Mouse (Mus musculus) neural tube, embryonic 13.5 days (tissue): Measurements from ENCODE around the gene Themis2. TPM values are rescaled to one million over a fixed set of nuclear protein-coding genes. Genes with fewer than 3 reads are reported as not detected.
"Not testable (repeated sequence)": the region's sequence is repeated elsewhere in the genome, so short reads cannot be mapped to it uniquely, and the experiment has no call there.

Experiments
- ATAC-seq: fragments of 200-750 bp; cut with Nextera tagmentation; 2 replicates; pipeline ENCODE4 v1.8.0; 2017; ENCODE audit warnings: low read depth, mild to moderate bottlenecking, moderate TSS enrichment, moderate library complexity
- H3K27ac ChIP-seq: fragments of 300-500 bp; sonication (generic); replicated peaks from 2 replicates; pipeline ENCODE4 v1.5.1; 2015; ENCODE audit warnings: moderate library complexity, mild to moderate bottlenecking, inconsistent platforms
- H3K27me3 ChIP-seq: fragments of 300-500 bp; sonication (generic); 2 replicates; pipeline ENCODE4 v1.6.1; 2015; ENCODE audit warnings: mild to moderate bottlenecking, inconsistent platforms
- H3K36me3 ChIP-seq: fragments of 300-500 bp; sonication (generic); 2 replicates; pipeline ENCODE4 v1.6.1; 2015; ENCODE audit warnings: mild to moderate bottlenecking, inconsistent platforms
- H3K4me1 ChIP-seq: fragments of 300-500 bp; sonication (generic); replicated peaks from 2 replicates; pipeline ENCODE4 v1.6.1; 2015; ENCODE audit warnings: inconsistent platforms
- H3K4me2 ChIP-seq: fragments of 300-500 bp; sonication (generic); 2 replicates; pipeline ENCODE4 v1.6.1; 2015; ENCODE audit warnings: inconsistent platforms, mild to moderate bottlenecking, moderate library complexity
- H3K4me3 ChIP-seq: fragments of 300-500 bp; sonication (generic); 2 replicates; pipeline ENCODE4 v1.5.1; 2015; ENCODE audit warnings: mild to moderate bottlenecking, inconsistent platforms
- H3K9ac ChIP-seq: fragments of 300-500 bp; sonication (generic); 2 replicates; pipeline ENCODE4 v1.6.1; 2015; ENCODE audit warnings: moderate library complexity, mild to moderate bottlenecking, inconsistent platforms
- H3K9me3 ChIP-seq: fragments of 300-500 bp; sonication (generic); 2 replicates; pipeline ENCODE4 v1.6.1; 2016; ENCODE audit warnings: inconsistent platforms
- WGBS: fragments of 180-500 bp; shearing (Covaris S2); methylation state at CpG from one replicate; pipeline ENCODE4 v1.1.7; 2015; 5-methylcytosine and 5-hydroxymethylcytosine counted together
- polyA plus RNA-seq: library from polyadenylated mRNA; unstranded; fragments of >200 nt; fragmentation: Nextera tagmentation; extraction: Ambion mirVana; gene quantifications from 2 replicates; pipeline ENCODE4 v1.2.1, GENCODE M21; 2015

Gene Themis2
- polyA plus RNA-seq, 1 experiment from 2014 or later = 0.47 TPM

DNA sequence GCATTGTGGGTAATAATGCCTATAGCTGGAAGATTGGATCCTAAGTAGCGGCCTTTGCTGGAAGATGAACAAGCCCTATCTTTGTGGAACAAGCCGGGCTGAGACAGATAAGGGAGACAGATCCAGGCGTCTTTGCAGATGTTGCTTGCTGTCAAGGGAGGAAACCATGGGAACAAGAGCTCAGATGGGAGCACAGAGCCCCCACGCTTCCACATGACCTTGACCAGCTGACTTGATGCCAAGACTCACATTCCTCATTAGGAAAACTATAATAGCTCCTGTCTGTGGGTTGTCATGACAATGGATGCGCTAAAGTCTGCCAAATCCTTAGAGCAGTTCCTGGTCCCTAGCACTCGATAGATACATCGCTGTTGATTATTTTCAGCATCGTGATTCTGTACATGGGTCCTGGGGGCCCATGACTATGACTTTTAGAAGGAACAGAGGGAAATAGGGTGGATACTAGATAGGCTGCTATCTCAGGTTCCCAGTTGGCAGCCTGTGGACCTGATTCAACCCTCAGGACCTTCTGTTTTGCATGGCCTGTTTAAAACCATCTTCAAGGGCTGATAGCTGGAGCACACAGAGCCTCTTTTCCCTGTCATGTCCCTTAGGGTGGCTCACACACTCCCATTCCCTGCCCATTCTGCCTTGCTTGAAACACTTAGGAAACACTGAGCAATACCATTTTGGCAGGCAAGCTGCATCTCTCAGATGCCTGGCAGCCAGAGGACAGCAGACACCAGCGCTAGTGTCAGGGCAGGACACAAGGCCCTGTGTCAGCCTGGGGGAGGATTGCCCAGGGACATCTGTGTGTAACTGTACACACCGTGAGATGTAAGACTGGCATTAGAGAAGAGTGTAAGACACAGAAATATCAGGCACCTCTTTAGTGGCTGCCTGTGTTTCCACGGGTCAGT, 51.9 kb downstream of the Themis2 start:
- Histone ChIP-seq H3K27ac (no peak overlapping the region), H3K4me3 (no peak overlapping the region), H3K27me3 (no peaks in the 10 kb centered on the region), H3K9ac (no peak overlapping the region), H3K36me3 (no peaks in the 10 kb centered on the region), H3K4me2 (no peak overlapping the region), H3K4me1 (no peaks in the 10 kb centered on the region; the same call in 1 of the 2 replicates), H3K9me3 (no peaks in the 10 kb centered on the region)
- no peak for ATAC-seq
- 76% methylated on average over 11 of the region's 11 CpGs for WGBS

DNA sequence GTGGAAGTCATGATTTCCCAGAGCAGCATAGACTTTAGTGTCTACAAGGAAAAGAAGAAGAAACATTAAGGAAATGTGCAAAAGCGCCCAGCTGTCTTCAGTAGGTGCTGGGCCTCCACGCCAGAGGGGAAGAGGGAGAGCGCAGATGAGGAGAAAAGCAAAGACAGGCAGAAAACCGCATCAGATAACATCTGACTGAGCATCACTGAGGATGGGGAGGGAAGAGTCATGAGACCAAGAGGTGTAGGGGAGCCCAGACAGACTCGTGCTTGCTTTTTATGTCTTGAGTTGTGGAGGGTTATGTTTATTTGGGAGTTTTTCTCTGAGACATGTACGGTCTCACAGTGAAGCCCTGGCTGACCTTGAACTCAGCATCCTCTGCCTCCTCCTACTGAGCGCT, 54.7 kb downstream of the Themis2 start:
- WGBS = 92% methylated on average over 7 of the region's 7 CpGs
- ATAC-seq = no peak

DNA sequence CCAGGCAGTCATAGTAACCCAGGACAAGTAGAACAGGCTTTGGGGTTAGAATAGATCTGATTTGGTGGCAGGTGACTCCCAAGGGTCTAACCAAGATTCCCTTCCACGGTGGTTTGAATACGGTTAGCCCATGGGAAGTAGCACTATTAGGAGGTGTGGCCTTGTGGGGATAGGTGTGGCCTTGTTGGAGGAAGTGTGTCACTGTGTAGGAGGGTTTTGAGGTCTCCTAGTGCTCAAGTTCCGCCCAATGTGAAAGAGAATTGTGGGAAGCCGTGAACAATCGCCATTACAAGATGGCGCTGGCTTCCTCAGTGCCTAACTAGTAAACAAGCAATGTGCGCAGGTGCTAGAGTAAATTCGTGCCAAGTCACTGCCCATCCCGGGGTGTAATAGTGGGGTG, 59.0 kb downstream of the Themis2 start:
- not testable (repeated sequence) for H3K4me2 ChIP-seq, H3K27me3 ChIP-seq, H3K9ac ChIP-seq, H3K4me3 ChIP-seq, ATAC-seq, H3K27ac ChIP-seq, H3K4me1 ChIP-seq, H3K36me3 ChIP-seq, H3K9me3 ChIP-seq
- 91% methylated on average over 9 of the region's 9 CpGs for WGBS

More for the DNA sequence above, 54.7 kb downstream of the Themis2 start:
- no peaks in the 10 kb centered on the region; the same call in 1 of the 2 replicates for H3K4me1 ChIP-seq
- no peaks in the 10 kb centered on the region for H3K27me3 ChIP-seq
- H3K27ac ChIP-seq = no peak overlapping the region
- H3K9me3 ChIP-seq = no peaks in the 10 kb centered on the region
- H3K36me3 ChIP-seq = no peaks in the 10 kb centered on the region
- H3K4me3 ChIP-seq = no peak overlapping the region
- no peak overlapping the region for H3K9ac ChIP-seq
- no peak overlapping the region for H3K4me2 ChIP-seq

DNA sequence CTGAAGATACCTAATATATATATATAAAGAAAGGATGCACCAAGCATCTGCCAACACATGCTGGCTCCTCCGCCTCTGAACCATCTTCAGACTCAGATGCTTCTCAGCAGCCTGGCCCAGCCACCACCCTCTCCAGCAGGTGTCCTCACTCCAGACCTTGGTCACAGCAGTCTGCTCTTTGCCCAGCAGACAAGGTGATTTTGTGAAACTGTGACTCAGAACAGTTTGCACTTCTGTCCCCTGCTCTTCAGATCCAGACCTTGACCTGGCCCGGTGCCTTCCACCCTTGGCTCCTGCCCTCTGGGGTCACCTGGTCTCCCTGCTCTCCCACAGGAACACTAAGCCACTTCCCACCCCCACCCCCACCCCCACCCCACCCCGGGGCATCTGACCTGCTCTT, 60.3 kb downstream of the Themis2 start:
- no peak overlapping the region for H3K4me2 ChIP-seq
- H3K9ac ChIP-seq = no peak overlapping the region
- 78% methylated on average over 3 of the region's 3 CpGs for WGBS
- no peaks in the 10 kb centered on the region for H3K27me3 ChIP-seq
- no peaks in the 10 kb centered on the region for H3K9me3 ChIP-seq
- no peaks in the 10 kb centered on the region for H3K36me3 ChIP-seq
- H3K4me3 ChIP-seq = no peak overlapping the region
- no peak overlapping the region for H3K27ac ChIP-seq
- ATAC-seq = no peak
- H3K4me1 ChIP-seq = peaks cover 13% of the 10 kb centered on the region

DNA sequence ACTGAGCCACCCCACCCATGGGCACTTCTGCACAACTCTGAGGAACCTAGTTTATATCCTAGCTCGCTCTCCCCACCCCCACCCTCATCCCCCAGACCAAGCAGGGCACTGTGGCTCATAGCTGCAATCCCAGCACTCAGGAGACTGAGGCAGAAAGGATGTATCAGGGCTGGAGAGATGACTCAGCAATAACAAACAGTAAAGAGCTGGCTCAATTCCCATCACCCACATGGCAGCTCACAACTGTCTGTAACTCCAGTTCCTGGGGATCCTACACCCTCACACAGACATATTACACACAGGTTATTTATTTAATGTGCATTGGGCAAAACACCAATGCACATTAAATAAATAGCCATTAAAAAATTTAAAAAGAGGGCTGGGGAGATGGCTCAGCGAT, 60.8 kb downstream of the Themis2 start:
- no peak overlapping the region for H3K4me2 ChIP-seq
- no peak overlapping the region for H3K9ac ChIP-seq
- H3K36me3 ChIP-seq = no peaks in the 10 kb centered on the region
- peaks cover 14% of the 10 kb centered on the region for H3K4me1 ChIP-seq
- H3K27ac ChIP-seq = no peak overlapping the region
- ATAC-seq = no peak
- no peaks in the 10 kb centered on the region for H3K9me3 ChIP-seq
- H3K4me3 ChIP-seq = no peak overlapping the region
- no peaks in the 10 kb centered on the region for H3K27me3 ChIP-seq
- 72% methylated on average over 2 of the region's 2 CpGs for WGBS

DNA sequence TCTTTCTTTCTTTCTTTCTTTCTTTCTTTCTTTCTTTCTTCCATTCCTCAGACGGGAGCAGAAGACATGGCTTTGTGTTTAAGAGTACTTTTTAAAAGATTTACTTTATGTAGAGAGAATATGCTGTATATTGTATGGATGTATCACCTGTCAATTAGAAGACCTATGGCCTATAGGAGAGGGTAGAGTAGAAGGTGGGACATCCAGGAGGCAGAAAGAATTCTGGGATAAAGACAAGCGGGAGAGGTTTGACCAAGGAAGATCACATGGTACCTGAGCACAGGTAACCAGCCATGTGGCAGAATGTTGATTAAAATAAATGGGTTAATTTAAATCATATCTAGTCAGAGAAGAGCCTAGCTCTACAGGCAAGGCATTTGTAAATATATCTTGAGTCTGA, 61.4 kb downstream of the Themis2 start:
- H3K27me3 ChIP-seq = no peaks in the 10 kb centered on the region
- 91% methylated on average over 2 of the region's 2 CpGs for WGBS
- ATAC-seq = no peak
- no peaks in the 10 kb centered on the region for H3K9me3 ChIP-seq
- no peak overlapping the region for H3K9ac ChIP-seq
- H3K4me2 ChIP-seq = no peak overlapping the region
- no peak overlapping the region for H3K4me3 ChIP-seq
- no peaks in the 10 kb centered on the region for H3K36me3 ChIP-seq
- peaks cover 14% of the 10 kb centered on the region for H3K4me1 ChIP-seq
- H3K27ac ChIP-seq = no peak overlapping the region

DNA sequence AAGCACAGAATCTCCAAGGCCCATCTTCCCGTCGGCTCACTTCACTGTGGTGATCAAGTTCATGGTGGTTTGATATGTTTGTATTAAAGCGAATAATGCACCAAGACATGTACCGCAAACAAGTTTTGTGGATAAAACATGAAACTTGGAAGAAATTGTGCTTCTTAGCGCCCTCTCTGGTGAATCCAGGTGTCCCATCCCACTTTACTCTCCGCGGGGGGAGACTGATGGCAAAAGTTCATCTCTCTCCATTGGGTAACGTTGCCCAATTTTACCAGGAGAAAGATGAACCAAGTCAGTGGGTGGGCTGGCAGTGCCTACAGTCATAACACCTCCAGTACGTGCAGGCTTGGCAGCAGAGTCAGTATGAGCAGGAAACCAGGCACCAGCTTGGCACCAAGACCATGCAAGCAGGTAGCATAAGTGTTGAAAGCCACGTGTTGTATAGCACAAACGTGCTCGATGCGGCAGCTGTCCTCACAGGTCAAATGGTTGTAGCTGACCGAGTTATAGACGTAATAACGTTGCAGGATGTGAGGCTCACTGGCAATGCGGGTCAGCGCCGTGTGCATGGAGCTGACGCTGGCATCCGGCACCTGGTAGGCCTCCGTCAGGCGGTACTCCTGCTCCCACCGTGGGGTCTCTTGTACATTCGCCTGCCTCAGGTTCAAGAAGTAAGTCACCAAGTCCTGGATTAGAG, 63.0 kb downstream of the Themis2 start:
- 92% methylated on average over 25 of the region's 25 CpGs for WGBS
- Histone ChIP-seq H3K4me2 (peak overlapping the region; percentile 78; the same call in 1 of the 2 replicates), H3K4me3 (no peak overlapping the region), H3K27ac (no peak overlapping the region), H3K27me3 (no peaks in the 10 kb centered on the region), H3K9me3 (no peaks in the 10 kb centered on the region), H3K36me3 (peaks cover 2% of the 10 kb centered on the region; the same call in 1 of the 2 replicates), H3K9ac (no peak overlapping the region), H3K4me1 (peaks cover 14% of the 10 kb centered on the region)
- ATAC-seq = no peak

DNA sequence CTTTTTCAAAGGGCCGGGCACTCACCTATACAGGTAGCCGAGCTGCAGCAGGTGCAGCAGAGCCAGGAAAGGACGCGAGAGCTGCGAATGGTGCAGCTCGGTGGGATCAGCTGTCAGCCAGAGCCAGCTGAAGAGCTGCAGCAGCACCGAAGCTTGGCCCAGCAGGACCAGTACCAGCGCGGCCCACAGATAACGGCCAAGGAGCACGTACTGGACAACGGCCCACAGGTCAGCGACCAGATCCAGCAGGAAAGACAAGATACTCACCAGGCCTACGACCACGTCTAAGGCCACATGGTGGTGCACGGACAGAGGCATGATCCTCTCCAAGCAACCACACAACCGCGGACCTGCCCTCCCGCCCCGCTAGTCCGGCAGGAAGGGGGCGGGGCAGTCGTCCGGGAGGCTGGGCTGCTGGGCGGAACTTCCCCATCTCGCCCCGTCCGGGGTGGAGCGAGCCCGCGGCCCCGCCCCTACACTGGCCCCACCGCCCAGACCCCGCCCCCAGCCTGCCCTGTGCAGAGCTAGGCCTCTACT, 64.0 kb downstream of the Themis2 start, which contains the start of gene Xkr8:
Xkr8 (minus strand) TSS at position 399 of the 537 bp plus-strand sequence.
- WGBS = 2% methylated on average over 34 of the region's 34 CpGs
- Histone ChIP-seq H3K4me3 (peak within 1 kb of the TSS; percentile 53), H3K27ac (0 out of 2 replicates have a peak within 1 kb of the TSS, but pooled peaks have one; percentile 18), H3K36me3 (peaks cover 12% of the 10 kb centered on the region), H3K4me2 (peak within 1 kb of the TSS; percentile 78), H3K9ac (peak within 1 kb of the TSS; percentile 68), H3K27me3 (no peaks in the 10 kb centered on the region), H3K4me1 (peaks cover 14% of the 10 kb centered on the region), H3K9me3 (no peaks in the 10 kb centered on the region)
- peak; percentile 98 for ATAC-seq

Other genes starting within 250 kb of the Themis2 start
- 0.80 TPM in 2 replicates for gene Ptafr, start 232.3 kb downstream of the Themis2 start, polyA plus RNA-seq
- gene Eya3, start 157.4 kb downstream of the Themis2 start, polyA plus RNA-seq = 14.3 and 21.7 TPM in 2 replicates
- gene Xkr8, start 63.8 kb downstream of the Themis2 start, polyA plus RNA-seq = 3.6 and 5.6 TPM in 2 replicates
- 0.53 and 0.58 TPM in 2 replicates for gene Smpdl3b, start 39.1 kb downstream of the Themis2 start, polyA plus RNA-seq
- gene Rpa2, start 28.1 kb downstream of the Themis2 start, polyA plus RNA-seq = 35.4 and 45.3 TPM in 2 replicates
- 44.8 and 49.5 TPM in 2 replicates for gene Ppp1r8, start 46.8 kb upstream of the Themis2 start, polyA plus RNA-seq
- gene Stx12, start 88.1 kb upstream of the Themis2 start, polyA plus RNA-seq = 134 and 143 TPM in 2 replicates
- gene Fam76a, start 126.2 kb upstream of the Themis2 start, polyA plus RNA-seq = 37.0 and 46.0 TPM in 2 replicates
- not detected in 2 replicates for gene Fgr, start 177.7 kb upstream of the Themis2 start, polyA plus RNA-seq
- 9.4 and 9.9 TPM in 2 replicates for gene Ahdc1, start 214.9 kb upstream of the Themis2 start, polyA plus RNA-seq